In the genomic region with DNA sequence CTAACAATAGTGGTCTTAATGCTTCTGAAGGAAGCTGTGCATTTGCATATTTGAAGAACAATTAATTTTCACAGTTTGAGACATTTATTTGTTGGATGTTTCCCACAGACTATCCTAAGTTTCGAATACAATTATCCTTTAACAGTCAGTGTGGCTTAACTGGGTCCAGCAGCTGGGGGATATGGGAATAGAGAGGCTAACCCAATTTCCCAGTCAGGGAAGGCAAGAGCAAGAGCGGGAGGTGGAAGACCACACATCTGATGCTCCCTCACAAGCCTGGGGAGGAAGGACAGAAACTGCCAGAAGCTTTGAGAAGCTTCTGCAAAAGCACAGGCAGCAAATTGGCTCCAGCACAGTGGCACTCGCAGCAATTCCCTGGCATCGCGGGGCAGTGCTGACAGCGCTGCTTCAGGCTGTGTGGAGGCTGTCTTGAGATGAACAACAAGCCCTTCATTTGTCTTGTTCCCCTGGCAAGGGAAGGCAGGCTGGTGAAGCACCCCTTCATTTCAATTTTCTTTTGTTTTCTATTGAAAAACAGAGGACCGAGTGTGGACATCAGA, we compare ENCODE assay signal across 11 mouse cellular contexts.
DNase-seq lines count a peak whose midpoint lies in the region; ATAC-seq and TF ChIP-seq lines count a peak whose summit lies in the region.
"Had no signal": no experiment of that assay in that cellular context is flagged by ENCODE, and none has a peak within 500 bp of the region (broad histone marks: within the 10 kb centered on the region; RNA-seq: fewer than 3 reads in every experiment).

No protein-coding gene starts in this region.

- H3K4me2 ChIP-seq in hindbrain, postnatal 0 days (ENCODE audit: low read depth, low read length), result peak overlapping the region; percentile 16; the same call in 1 of the 2 replicates
- no peak overlapping the region for H3K4me2 ChIP-seq in midbrain, embryonic 15.5 days
- no peak overlapping the region for H3K4me2 ChIP-seq in kidney, embryonic 16.5 days (replicated peaks; ENCODE audit: low read depth, low read length)
- H3K4me2 ChIP-seq: liver, embryonic 15.5 days had no signal

- H3K4me1 ChIP-seq in hindbrain, postnatal 0 days (ENCODE audit: insufficient read depth, low read length), result no peaks in the 10 kb centered on the region
- H3K4me1 ChIP-seq in midbrain, embryonic 15.5 days, result peaks cover 7% of the 10 kb centered on the region; the same call in 1 of the 2 replicates
- no peaks in the 10 kb centered on the region for H3K4me1 ChIP-seq in kidney, embryonic 16.5 days (ENCODE audit: insufficient read depth, low read length)
- H3K4me1 ChIP-seq: liver, embryonic 15.5 days had no signal

- H3K36me3 ChIP-seq in hindbrain, postnatal 0 days (ENCODE audit: insufficient read depth, low read length), result no peaks in the 10 kb centered on the region
- no peaks in the 10 kb centered on the region for H3K36me3 ChIP-seq in midbrain, embryonic 15.5 days (replicated peaks)
- H3K36me3 ChIP-seq in kidney, embryonic 16.5 days (ENCODE audit: insufficient read depth, low read length), result no peaks in the 10 kb centered on the region
- H3K36me3 ChIP-seq: liver, embryonic 15.5 days had no signal

- TF ChIP-seq CTCF in hindbrain, postnatal 0 days (IDR thresholded peaks at IDR 0.05; ENCODE audit: low read depth), result peak; percentile 37

- WGBS in hindbrain, postnatal 0 days, result 24% methylated on average over 7 of the region's 7 CpGs
- WGBS in midbrain, embryonic 15.5 days, result 48% methylated on average over 7 of the region's 7 CpGs
- WGBS in kidney, embryonic 16.5 days, result 85% methylated on average over 7 of the region's 7 CpGs

- no peak overlapping the region for H3K9ac ChIP-seq in hindbrain, postnatal 0 days (replicated peaks; ENCODE audit: low read length)
- no peak overlapping the region for H3K9ac ChIP-seq in midbrain, embryonic 15.5 days
- no peak overlapping the region for H3K9ac ChIP-seq in kidney, embryonic 16.5 days (replicated peaks; ENCODE audit: low read length)
- H3K9ac ChIP-seq: liver, embryonic 15.5 days had no signal

- DNase-seq in cerebellum, postnatal 10 days, result peak; percentile 70 to 81
- peak; percentile 72 for DNase-seq in hindbrain, postnatal 0 days (ENCODE audit: low spot score)
- DNase-seq in thymus, postnatal 36 days, result no peak
- DNase-seq in lung, adult 18-20 months, result no peak
- DNase-seq in spleen, adult 18-20 months, result no peak

- 0 out of 2 replicates have a peak, but pooled peaks cover 4% of the 10 kb centered on the region for H3K9me3 ChIP-seq in hindbrain, postnatal 0 days (ENCODE audit: low read length)
- H3K9me3 ChIP-seq in midbrain, embryonic 15.5 days, result no peaks in the 10 kb centered on the region
- H3K9me3 ChIP-seq in kidney, embryonic 16.5 days (ENCODE audit: low read length), result no peaks in the 10 kb centered on the region
- H3K9me3 ChIP-seq: liver, embryonic 15.5 days had no signal

- no peak overlapping the region for H3K4me3 ChIP-seq in hindbrain, postnatal 0 days (ENCODE audit: low read length)
- no peak overlapping the region for H3K4me3 ChIP-seq in midbrain, embryonic 15.5 days
- H3K4me3 ChIP-seq in kidney, embryonic 16.5 days (ENCODE audit: low read length), result no peak overlapping the region
- H3K4me3 ChIP-seq: liver, embryonic 15.5 days; myocyte had no signal

- peak; percentile 82 for ATAC-seq in cerebellum, adult (ENCODE audit: insufficient number of reproducible peaks, low FRiP score, low TSS enrichment)
- ATAC-seq in hindbrain, postnatal 0 days, result peak; percentile 85
- peak; percentile 78; the same call in 1 of the 2 replicates for ATAC-seq in midbrain, embryonic 15.5 days (replicated peaks)
- no peak for ATAC-seq in kidney, embryonic 16.5 days (ENCODE audit: low FRiP score, low TSS enrichment)
- ATAC-seq: intestine, postnatal 0 days had no signal

- H3K27ac ChIP-seq in hindbrain, postnatal 0 days, result no peak overlapping the region
- peak overlapping the region; percentile 35; the same call in 1 of the 2 replicates for H3K27ac ChIP-seq in midbrain, embryonic 15.5 days
- no peak overlapping the region for H3K27ac ChIP-seq in kidney, embryonic 16.5 days (ENCODE audit: low read length)
- H3K27ac ChIP-seq: liver, embryonic 15.5 days had no signal

- H3K27me3 ChIP-seq in hindbrain, postnatal 0 days (ENCODE audit: insufficient read depth, low read length), result no peaks in the 10 kb centered on the region
- H3K27me3 ChIP-seq in midbrain, embryonic 15.5 days (replicated peaks), result no peaks in the 10 kb centered on the region
- H3K27me3 ChIP-seq in kidney, embryonic 16.5 days (ENCODE audit: insufficient read depth, low read length), result no peaks in the 10 kb centered on the region
- H3K27me3 ChIP-seq: liver, embryonic 15.5 days had no signal

Comparison
In these comparisons a context has a peak if more than half of its experiments do, and no peak if none do; other contexts are left out.
1. DNase-seq: peak in cerebellum, postnatal 10 days (2 of 2) and hindbrain, postnatal 0 days (single experiment); none in thymus, postnatal 36 days (0 of 2), lung, adult 18-20 months (0 of 2) and spleen, adult 18-20 months (0 of 2).